Mouse (Mus musculus): ENCODE data around the gene Bpifb6. TPM values are rescaled to one million over a fixed set of nuclear protein-coding genes. Genes with fewer than 3 reads are reported as not detected.

Gene Bpifb6
- polyA plus RNA-seq, 1 experiment from 2014 or later: 0.12 TPM

GRCm38 (mm10) chr2:153917930-153918329, 17.7 kb downstream of the Bpifb6 start, which contains the start of gene Bpifb3:
TSS of gene Bpifb3 (plus strand) at chr2:153918230.
- Histone ChIP-seq H3K9me3 (replicated peaks) (no peaks in the 10 kb centered on the region), H3K4me2 (no peak within 1 kb of the TSS), H3K27ac (replicated peaks) (no peak within 1 kb of the TSS), H3K4me3 (replicated peaks) (no peak within 1 kb of the TSS), H3K27me3 (replicated peaks) (no peaks in the 10 kb centered on the region), H3K9ac (replicated peaks) (no peak within 1 kb of the TSS), H3K4me1 (0 out of 2 replicates have a peak, but pooled peaks cover 2% of the 10 kb centered on the region), H3K36me3 (no peaks in the 10 kb centered on the region)
- ATAC-seq (ENCODE audit: low FRiP score): no peak
- WGBS: 77% methylated on average over 8 of the region's 8 CpGs

GRCm38 (mm10) chr2:153921246-153921645, 21.1 kb downstream of the Bpifb6 start:
- ATAC-seq (ENCODE audit: low FRiP score): no peak
- 92% methylated on average over 6 of the region's 6 CpGs for WGBS
- no peak overlapping the region for H3K4me3 ChIP-seq (replicated peaks)

GRCm38 (mm10) chr2:153929871-153930413, 29.8 kb downstream of the Bpifb6 start:
- Histone ChIP-seq H3K4me2 (no peak overlapping the region), H3K27ac (replicated peaks) (no peak overlapping the region), H3K9me3 (replicated peaks) (no peaks in the 10 kb centered on the region), H3K4me1 (0 out of 2 replicates have a peak, but pooled peaks cover 3% of the 10 kb centered on the region), H3K9ac (replicated peaks) (no peak overlapping the region), H3K4me3 (replicated peaks) (no peak overlapping the region), H3K27me3 (replicated peaks) (no peaks in the 10 kb centered on the region), H3K36me3 (no peaks in the 10 kb centered on the region)
- no peak for ATAC-seq (ENCODE audit: low FRiP score)
- 46% methylated on average over 3 of the region's 3 CpGs for WGBS

More at GRCm38 (mm10) chr2:153921246-153921645, 21.1 kb downstream of the Bpifb6 start:
- no peak overlapping the region for H3K9ac ChIP-seq (replicated peaks)
- H3K36me3 ChIP-seq: no peaks in the 10 kb centered on the region
- no peaks in the 10 kb centered on the region for H3K4me1 ChIP-seq
- H3K27me3 ChIP-seq (replicated peaks): no peaks in the 10 kb centered on the region
- no peak overlapping the region for H3K4me2 ChIP-seq
- no peak overlapping the region for H3K27ac ChIP-seq (replicated peaks)
- no peaks in the 10 kb centered on the region for H3K9me3 ChIP-seq (replicated peaks)

GRCm38 (mm10) chr2:153931125-153931524, 30.9 kb downstream of the Bpifb6 start:
- Histone ChIP-seq H3K27ac (replicated peaks) (no peak overlapping the region), H3K9me3 (replicated peaks) (no peaks in the 10 kb centered on the region), H3K9ac (replicated peaks) (no peak overlapping the region), H3K4me3 (replicated peaks) (no peak overlapping the region), H3K27me3 (replicated peaks) (no peaks in the 10 kb centered on the region), H3K4me1 (0 out of 2 replicates have a peak, but pooled peaks cover 3% of the 10 kb centered on the region), H3K36me3 (no peaks in the 10 kb centered on the region), H3K4me2 (no peak overlapping the region)
- ATAC-seq (ENCODE audit: low FRiP score): no peak
- WGBS: 58% methylated on average over 6 of the region's 6 CpGs

- no peaks in the 10 kb centered on the region for H3K9me3 ChIP-seq (replicated peaks)
- H3K27ac ChIP-seq (replicated peaks): no peak overlapping the region
- H3K4me3 ChIP-seq (replicated peaks): no peak overlapping the region
- H3K4me2 ChIP-seq: no peak overlapping the region
- WGBS: 57% methylated on average over 6 of the region's 6 CpGs
- 0 out of 2 replicates have a peak, but pooled peaks cover 3% of the 10 kb centered on the region for H3K4me1 ChIP-seq
- H3K27me3 ChIP-seq (replicated peaks): no peaks in the 10 kb centered on the region
- no peak overlapping the region for H3K9ac ChIP-seq (replicated peaks)
- ATAC-seq (ENCODE audit: low FRiP score): no peak
- no peaks in the 10 kb centered on the region for H3K36me3 ChIP-seq
Measured at GRCm38 (mm10) chr2:153933311-153933710, 33.1 kb downstream of the Bpifb6 start.

GRCm38 (mm10) chr2:153935348-153935747, 35.2 kb downstream of the Bpifb6 start:
- no peak for ATAC-seq (ENCODE audit: low FRiP score)
- Histone ChIP-seq H3K36me3 (no peaks in the 10 kb centered on the region), H3K27ac (replicated peaks) (no peak overlapping the region), H3K9me3 (replicated peaks) (no peaks in the 10 kb centered on the region), H3K9ac (replicated peaks) (no peak overlapping the region), H3K27me3 (replicated peaks) (no peaks in the 10 kb centered on the region), H3K4me1 (0 out of 2 replicates have a peak, but pooled peaks cover 3% of the 10 kb centered on the region), H3K4me3 (replicated peaks) (no peak overlapping the region), H3K4me2 (no peak overlapping the region)
- 90% methylated on average over 6 of the region's 6 CpGs for WGBS

GRCm38 (mm10) chr2:153937843-153938242, 37.7 kb downstream of the Bpifb6 start, which contains the start of gene Bpifb4:
TSS of gene Bpifb4 (plus strand) at chr2:153938212.
- no peak within 1 kb of the TSS for H3K4me3 ChIP-seq (replicated peaks)
- H3K36me3 ChIP-seq: no peaks in the 10 kb centered on the region
- no peaks in the 10 kb centered on the region for H3K9me3 ChIP-seq (replicated peaks)
- 87% methylated on average over 5 of the region's 5 CpGs for WGBS
- no peak within 1 kb of the TSS for H3K9ac ChIP-seq (replicated peaks)
- ATAC-seq (ENCODE audit: low FRiP score): no peak
- H3K27me3 ChIP-seq (replicated peaks): no peaks in the 10 kb centered on the region
- no peak within 1 kb of the TSS for H3K27ac ChIP-seq (replicated peaks)
- no peak within 1 kb of the TSS for H3K4me2 ChIP-seq
- H3K4me1 ChIP-seq: no peaks in the 10 kb centered on the region

GRCm38 (mm10) chr2:153943537-153943936, 43.3 kb downstream of the Bpifb6 start:
- WGBS: 49% methylated on average over 3 of the region's 3 CpGs
- no peaks in the 10 kb centered on the region for H3K4me1 ChIP-seq
- no peaks in the 10 kb centered on the region for H3K9me3 ChIP-seq (replicated peaks)
- H3K27ac ChIP-seq (replicated peaks): no peak overlapping the region
- H3K27me3 ChIP-seq (replicated peaks): no peaks in the 10 kb centered on the region
- no peak overlapping the region for H3K9ac ChIP-seq (replicated peaks)
- H3K36me3 ChIP-seq: no peaks in the 10 kb centered on the region
- H3K4me3 ChIP-seq (replicated peaks): no peak overlapping the region
- no peak overlapping the region for H3K4me2 ChIP-seq
- no peak for ATAC-seq (ENCODE audit: low FRiP score)

- no peaks in the 10 kb centered on the region for H3K4me1 ChIP-seq
- no peaks in the 10 kb centered on the region for H3K36me3 ChIP-seq
- 87% methylated on average over 8 of the region's 8 CpGs for WGBS
- no peaks in the 10 kb centered on the region for H3K9me3 ChIP-seq (replicated peaks)
- no peak overlapping the region for H3K4me3 ChIP-seq (replicated peaks)
- H3K9ac ChIP-seq (replicated peaks): no peak overlapping the region
- no peaks in the 10 kb centered on the region for H3K27me3 ChIP-seq (replicated peaks)
- no peak overlapping the region for H3K27ac ChIP-seq (replicated peaks)
- ATAC-seq (ENCODE audit: low FRiP score): no peak
- no peak overlapping the region for H3K4me2 ChIP-seq
Measured at GRCm38 (mm10) chr2:153944567-153944966, 44.4 kb downstream of the Bpifb6 start.

- H3K27me3 ChIP-seq (replicated peaks): no peaks in the 10 kb centered on the region
- no peak overlapping the region for H3K27ac ChIP-seq (replicated peaks)
- WGBS: 35% methylated on average over 6 of the region's 6 CpGs
- no peak overlapping the region for H3K9ac ChIP-seq (replicated peaks)
- H3K4me3 ChIP-seq (replicated peaks): no peak overlapping the region
- no peaks in the 10 kb centered on the region for H3K9me3 ChIP-seq (replicated peaks)
- H3K36me3 ChIP-seq: no peaks in the 10 kb centered on the region
- ATAC-seq (ENCODE audit: low FRiP score): no peak
- H3K4me2 ChIP-seq: no peak overlapping the region
- no peaks in the 10 kb centered on the region for H3K4me1 ChIP-seq
Measured at GRCm38 (mm10) chr2:153952897-153953296, 52.7 kb downstream of the Bpifb6 start.

GRCm38 (mm10) chr2:153953836-153954235, 53.6 kb downstream of the Bpifb6 start:
- Histone ChIP-seq H3K4me2 (peak overlapping the region; percentile 35), H3K27ac (replicated peaks) (no peak overlapping the region), H3K36me3 (no peaks in the 10 kb centered on the region), H3K9me3 (replicated peaks) (no peaks in the 10 kb centered on the region), H3K9ac (replicated peaks) (no peak overlapping the region), H3K4me3 (replicated peaks) (no peak overlapping the region), H3K27me3 (replicated peaks) (no peaks in the 10 kb centered on the region), H3K4me1 (no peaks in the 10 kb centered on the region)
- no peak for ATAC-seq (ENCODE audit: low FRiP score)
- 12% methylated on average over 6 of the region's 6 CpGs for WGBS
